Mouse (Mus musculus): ENCODE results near the gene Snap25.

The Snap25 gene

GRCm38 (mm10) chr2:136811331-136811730 lies 98.1 kb downstream of the Snap25 start:
- DNase-seq: no peak

GRCm38 (mm10) chr2:136816717-136817400 lies 103.6 kb downstream of the Snap25 start:
- no peak for DNase-seq

- DNase-seq: no peak
These were observed 110.8 kb downstream of the Snap25 start for GRCm38 (mm10) chr2:136823751-136824716.

- DNase-seq: peak in 1 of 2 experiments; percentile 6
These were observed 114.4 kb downstream of the Snap25 start for GRCm38 (mm10) chr2:136827612-136828011.
